Mouse (Mus musculus): ENCODE measurements around the gene Gm4565. TPM values are rescaled to one million over a fixed set of nuclear protein-coding genes. Genes with fewer than 3 reads are reported as not detected.

Gene Gm4565
- total RNA-seq (2023), result not detected

DNA sequence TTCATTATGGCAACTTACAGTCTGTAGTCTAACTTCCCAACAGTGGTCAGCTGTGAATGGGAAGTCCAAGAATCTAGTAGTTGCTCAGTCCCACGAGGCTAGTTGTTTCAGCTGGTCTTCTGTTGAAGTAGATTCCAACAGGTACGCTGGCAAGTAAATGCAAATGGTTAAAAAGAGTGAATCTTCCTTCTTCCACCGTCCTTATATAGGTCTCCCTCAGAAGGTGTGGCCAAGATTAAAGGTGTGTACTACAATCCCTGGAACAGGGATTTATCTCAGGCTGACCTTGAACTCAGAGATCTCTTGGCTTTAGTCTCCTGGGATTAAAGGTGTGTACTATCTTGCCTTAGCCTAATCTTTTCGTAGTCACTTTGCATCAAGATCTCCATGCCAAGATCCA, at the start of gene Gm4565:
Gene Gm4565, minus strand, starts transcription at position 101 of the 400 bp plus-strand sequence.

DNA sequence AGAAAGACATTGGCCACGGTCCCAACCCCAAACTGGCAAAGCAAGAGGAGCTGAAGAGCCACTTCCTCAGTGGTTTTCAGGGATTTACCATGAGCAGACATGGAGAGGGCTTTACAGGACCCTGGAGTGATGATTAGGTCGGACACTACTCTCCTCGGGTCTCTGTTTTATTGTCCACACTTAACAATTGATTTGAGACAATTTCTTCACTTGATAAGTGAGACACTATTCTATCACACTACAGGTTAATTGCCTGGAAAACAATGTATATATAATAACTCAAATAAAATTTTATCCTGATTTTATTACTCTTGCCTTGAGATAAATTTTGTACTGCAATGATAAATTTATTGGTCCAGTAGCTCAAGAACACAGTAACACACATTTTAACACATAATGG, 22.7 kb downstream of the Gm4565 start, which contains the start of gene Gm4201:
Gene Gm4201, minus strand, starts transcription at position 101 of the 400 bp plus-strand sequence.

DNA sequence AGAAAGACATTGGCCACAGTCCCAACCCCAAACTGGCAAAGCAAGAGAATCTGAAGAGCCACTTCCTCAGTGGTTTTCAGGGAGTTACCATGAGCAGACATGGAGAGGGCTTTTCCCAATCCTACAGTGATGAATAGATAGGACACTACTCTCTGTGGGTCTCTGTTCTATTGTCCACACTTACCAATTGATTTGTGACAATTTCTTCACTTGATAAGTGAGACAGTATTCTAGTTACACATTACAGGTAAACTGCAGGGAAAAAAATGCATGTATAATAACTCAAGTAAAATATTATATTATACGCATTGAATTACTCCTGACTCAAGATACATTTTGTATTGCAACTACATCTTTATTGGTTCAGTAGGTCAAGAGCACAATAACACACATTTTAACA, 53.1 kb downstream of the Gm4565 start, which contains the start of gene Gm8677:
Gene Gm8677, minus strand, starts transcription at position 101 of the 400 bp plus-strand sequence.

Other genes with a start within 250 kb of the Gm4565 start
- gene Gm8660, start 217.1 kb downstream of the Gm4565 start, total RNA-seq (2023), result not detected
- not detected for gene Vmn1r148, start 174.5 kb downstream of the Gm4565 start, total RNA-seq (2023)
- not detected for gene Vmn1r149, start 149.9 kb downstream of the Gm4565 start, total RNA-seq (2023)
- gene Gm10665, start 124.1 kb downstream of the Gm4565 start, total RNA-seq (2023), result not detected
- gene Vmn1r151, start 88.4 kb downstream of the Gm4565 start, total RNA-seq (2023), result not detected
- gene Vmn1r152, start 65.2 kb downstream of the Gm4565 start, total RNA-seq (2023), result not detected
- gene Gm8677, start 53.2 kb downstream of the Gm4565 start, total RNA-seq (2023), result not detected
- not detected for gene Gm4201, start 22.8 kb downstream of the Gm4565 start, total RNA-seq (2023)
- not detected for gene Vmn1r155, start 69.9 kb upstream of the Gm4565 start, total RNA-seq (2023)
- not detected for gene Gm8693, start 104.2 kb upstream of the Gm4565 start, total RNA-seq (2023)
- not detected for gene Gm4567, start 131.6 kb upstream of the Gm4565 start, total RNA-seq (2023)
- not detected for gene Vmn1r157, start 173.6 kb upstream of the Gm4565 start, total RNA-seq (2023)
- gene Vmn1r158, start 202.7 kb upstream of the Gm4565 start, total RNA-seq (2023), result not detected